Comparison of ENCODE assay signal across 9 mouse cellular contexts in the genomic region with DNA sequence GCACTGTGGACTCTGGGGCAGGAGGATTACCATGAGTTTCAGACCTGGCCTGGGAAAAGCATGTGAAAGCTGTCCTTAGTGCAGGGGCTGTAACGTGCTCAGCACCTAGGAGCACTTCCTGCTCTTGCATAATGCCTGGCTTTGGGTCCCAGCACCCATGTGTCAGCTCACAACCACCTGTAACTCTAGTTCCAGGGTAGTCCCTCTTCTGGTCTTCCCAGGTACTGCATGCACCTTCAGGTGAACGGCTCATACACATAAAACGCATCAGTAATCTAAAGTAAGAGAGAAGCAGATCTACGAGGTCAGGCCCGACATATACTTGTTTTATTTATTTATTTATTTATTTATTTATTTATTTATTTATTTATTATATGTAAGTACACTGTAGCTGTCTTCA. TPM values are rescaled to one million over a fixed set of nuclear protein-coding genes. Genes with fewer than 3 reads are reported as not detected.
DNase-seq lines count a peak whose midpoint lies in the region; ATAC-seq and TF ChIP-seq lines count a peak whose summit lies in the region.
"Had no signal": no experiment of that assay in that cellular context is flagged by ENCODE, and none has a peak within 500 bp of the region (broad histone marks: within the 10 kb centered on the region; RNA-seq: fewer than 3 reads in every experiment).

No protein-coding gene starts in this region.

- ATAC-seq in erythroid progenitor cell, adult 5-6 weeks (replicated peaks; ENCODE audit: low FRiP score, poor library complexity, severe bottlenecking) = peak; percentile 48; the same call in 1 of the 2 replicates

- TF ChIP-seq CTCF in lung, adult 2 months (IDR thresholded peaks at IDR 0.05; ENCODE audit: insufficient read depth, low read length) = peak; percentile 30
- peak; percentile 39; the same call in 1 of the 2 replicates for TF ChIP-seq CTCF in small intestine, adult 2 months (IDR thresholded peaks at IDR 0.05; ENCODE audit: extremely low read depth, insufficient read length, insufficient replicate concordance, low read depth, low read length)

- H3K27me3 ChIP-seq in small intestine, adult 2 months (ENCODE audit: control insufficient read depth, insufficient read depth, low read length) = no peaks in the 10 kb centered on the region
- no peaks in the 10 kb centered on the region for H3K27me3 ChIP-seq in forebrain, embryonic 10.5 days (ENCODE audit: poor library complexity, severe bottlenecking)

- no peak overlapping the region for H3K27ac ChIP-seq in small intestine, adult 2 months (ENCODE audit: insufficient read depth, low read depth, low read length)
- H3K27ac ChIP-seq in forebrain, embryonic 10.5 days = no peak overlapping the region

- H3K36me3 ChIP-seq in small intestine, adult 2 months (ENCODE audit: control insufficient read depth, insufficient read depth, low read length) = peaks cover 68% of the 10 kb centered on the region
- H3K36me3 ChIP-seq in forebrain, embryonic 10.5 days (replicated peaks) = peaks cover 98% of the 10 kb centered on the region

- H3K4me1 ChIP-seq in lung, adult 2 months (ENCODE audit: control insufficient read depth, insufficient read depth, low read length) = no peaks in the 10 kb centered on the region
- no peaks in the 10 kb centered on the region for H3K4me1 ChIP-seq in small intestine, adult 2 months (ENCODE audit: control insufficient read depth, insufficient read depth, insufficient read length, low read length)
- H3K4me1 ChIP-seq in forebrain, embryonic 10.5 days = peaks cover 17% of the 10 kb centered on the region

- no peak overlapping the region for H3K4me3 ChIP-seq in lung, adult 2 months (replicated peaks; ENCODE audit: extremely low read depth, low read depth, low read length)
- H3K4me3 ChIP-seq in small intestine, adult 2 months (ENCODE audit: low read depth, low read length) = no peak overlapping the region
- no peak overlapping the region for H3K4me3 ChIP-seq in forebrain, embryonic 10.5 days

- no peak for TF ChIP-seq POLR2A in lung, adult 2 months (IDR thresholded peaks at IDR 0.05; ENCODE audit: borderline replicate concordance, extremely low read depth, low read depth, low read length)
- no peak for TF ChIP-seq POLR2A in small intestine, adult 2 months (IDR thresholded peaks at IDR 0.05; ENCODE audit: low read depth, low read length)

- DNase-seq in lung, adult 2 months = no peak
- DNase-seq in lung, postnatal 14 days = no peak
- DNase-seq in MN1 (ENCODE audit: low spot score) = peak; percentile 31
- no peak for DNase-seq in urinary bladder, postnatal 10 days (ENCODE audit: low spot score)
- no peak for DNase-seq in forebrain, embryonic 10.5 days (ENCODE audit: extremely low spot score, low spot score)

- no peaks in the 10 kb centered on the region for H3K9me3 ChIP-seq in forebrain, embryonic 10.5 days

- WGBS in lung, adult 2 months = 87% methylated on average over 5 of the region's 5 CpGs
- 90% methylated on average over 5 of the region's 5 CpGs for WGBS in small intestine, adult 2 months
- WGBS in forebrain, embryonic 10.5 days = 96% methylated on average over 5 of the region's 5 CpGs

RNA-seq across cellular contexts. Expression of a gene that starts 10.8 kb away (rescaled TPM):
- polyA plus RNA-seq in lung, adult 2 months (2012; rRNA removed) = 4.4 and 5.7 TPM in 2 replicates
- 2.9 and 3.2 TPM in 2 replicates for total RNA-seq in erythroid progenitor cell, adult 5-6 weeks (2015; ENCODE audit: low replicate concordance)
- 2.2 and 3.7 TPM in 2 replicates for total RNA-seq in erythroid progenitor cell, adult 5-6 weeks (2017; ENCODE audit: low replicate concordance)
- 1.9 and 3.7 TPM in 2 replicates for polyA plus RNA-seq in small intestine, adult 2 months (2012; rRNA removed)
- 1.1 TPM in 2 replicates for polyA plus RNA-seq in forebrain, embryonic 10.5 days (2016; fragmentation: Nextera tagmentation; extraction: Ambion mirVana)

RNA-seq across cellular contexts. Expression of a gene that starts 10.8 kb away (rescaled TPM):
- polyA plus RNA-seq in lung, adult 2 months (2012; rRNA removed) = 0.28 TPM in 1 of 2 replicates, not detected in the other
- total RNA-seq in erythroid progenitor cell, adult 5-6 weeks (2015; ENCODE audit: low replicate concordance) = not detected in 2 replicates
- total RNA-seq in erythroid progenitor cell, adult 5-6 weeks (2017; ENCODE audit: low replicate concordance) = 0.08 TPM in 1 of 2 replicates, not detected in the other
- not detected in 2 replicates for polyA plus RNA-seq in small intestine, adult 2 months (2012; rRNA removed)
- not detected in 2 replicates for polyA plus RNA-seq in forebrain, embryonic 10.5 days (2016; fragmentation: Nextera tagmentation; extraction: Ambion mirVana)
- polyA plus RNA-seq: gonadal fat pad, adult 2 months had no signal

RNA-seq across cellular contexts. Expression of a gene that starts 11.2 kb away (rescaled TPM):
- polyA plus RNA-seq in lung, adult 2 months (2012; rRNA removed) = 20.6 and 36.8 TPM in 2 replicates
- total RNA-seq in erythroid progenitor cell, adult 5-6 weeks (2015; ENCODE audit: low replicate concordance) = 117 and 163 TPM in 2 replicates
- total RNA-seq in erythroid progenitor cell, adult 5-6 weeks (2017; ENCODE audit: low replicate concordance) = 88.9 and 113 TPM in 2 replicates
- polyA plus RNA-seq in small intestine, adult 2 months (2012; rRNA removed) = 20.4 and 36.5 TPM in 2 replicates
- 47.3 and 53.1 TPM in 2 replicates for polyA plus RNA-seq in forebrain, embryonic 10.5 days (2016; fragmentation: Nextera tagmentation; extraction: Ambion mirVana)

RNA-seq across cellular contexts. Expression of a gene that starts 31.3 kb away (rescaled TPM):
- polyA plus RNA-seq in lung, adult 2 months (2012; rRNA removed) = not detected in 2 replicates
- not detected in 2 replicates for total RNA-seq in erythroid progenitor cell, adult 5-6 weeks (2015; ENCODE audit: low replicate concordance)
- not detected in 2 replicates for total RNA-seq in erythroid progenitor cell, adult 5-6 weeks (2017; ENCODE audit: low replicate concordance)
- polyA plus RNA-seq in small intestine, adult 2 months (2012; rRNA removed) = not detected in 2 replicates
- not detected in 2 replicates for polyA plus RNA-seq in forebrain, embryonic 10.5 days (2016; fragmentation: Nextera tagmentation; extraction: Ambion mirVana)
- total RNA-seq: layer of hippocampus, adult 8-10 months had no signal

RNA-seq across cellular contexts. Expression of a gene that starts 59.1 kb away (rescaled TPM):
- 1,209 and 1,438 TPM in 2 replicates for polyA plus RNA-seq in lung, adult 2 months (2012; rRNA removed)
- 38.6 and 47.4 TPM in 2 replicates for total RNA-seq in erythroid progenitor cell, adult 5-6 weeks (2015; ENCODE audit: low replicate concordance)
- total RNA-seq in erythroid progenitor cell, adult 5-6 weeks (2017; ENCODE audit: low replicate concordance) = 45.1 and 49.1 TPM in 2 replicates
- 308 and 324 TPM in 2 replicates for polyA plus RNA-seq in small intestine, adult 2 months (2012; rRNA removed)
- polyA plus RNA-seq in forebrain, embryonic 10.5 days (2016; fragmentation: Nextera tagmentation; extraction: Ambion mirVana) = 125 TPM in 2 replicates
